Mouse (Mus musculus) embryonic facial prominence, embryonic 13.5 days (tissue): ENCODE data around the gene Tpi1. TPM values are rescaled to one million over a fixed set of nuclear protein-coding genes. Genes with fewer than 3 reads are reported as not detected.
"Not testable (repeated sequence)": the region's sequence is repeated elsewhere in the genome, so short reads cannot be mapped to it uniquely, and the experiment has no call there.

Experiments
- ATAC-seq: fragments of 200-750 bp; cut with Nextera tagmentation; 2 replicates; pipeline ENCODE4 v1.8.0; 2017; ENCODE audit warnings: low read depth; ENCODE audit not compliant: insufficient number of reproducible peaks, insufficient read depth, low FRiP score, low TSS enrichment
- H3K27ac ChIP-seq: fragments of 300-500 bp; sonication (generic); 2 replicates; pipeline ENCODE4 v1.5.1; 2015; ENCODE audit warnings: moderate library complexity, mild to moderate bottlenecking, inconsistent platforms
- H3K27me3 ChIP-seq: fragments of 300-500 bp; sonication (generic); 2 replicates; pipeline ENCODE4 v1.6.1; 2015; ENCODE audit warnings: mild to moderate bottlenecking, inconsistent platforms
- H3K36me3 ChIP-seq: fragments of 300-500 bp; sonication (generic); 2 replicates; pipeline ENCODE4 v1.6.1; 2015; ENCODE audit warnings: mild to moderate bottlenecking, inconsistent platforms
- H3K4me1 ChIP-seq: fragments of 300-500 bp; sonication (generic); 2 replicates; pipeline ENCODE4 v1.6.1; 2015; ENCODE audit warnings: inconsistent platforms
- H3K4me2 ChIP-seq: fragments of 300-500 bp; sonication (generic); 2 replicates; pipeline ENCODE4 v1.6.1; 2015; ENCODE audit warnings: moderate library complexity, mild to moderate bottlenecking, inconsistent platforms
- H3K4me3 ChIP-seq: fragments of 300-500 bp; sonication (generic); 2 replicates; pipeline ENCODE4 v1.5.1; 2015; ENCODE audit warnings: mild to moderate bottlenecking, inconsistent platforms
- H3K9ac ChIP-seq: fragments of 300-500 bp; sonication (generic); 2 replicates; pipeline ENCODE4 v1.6.1; 2015; ENCODE audit warnings: mild to moderate bottlenecking, inconsistent platforms
- H3K9me3 ChIP-seq: fragments of 300-500 bp; sonication (generic); 2 replicates; pipeline ENCODE4 v1.6.1; 2016; ENCODE audit warnings: inconsistent platforms
- WGBS: fragments of 180-500 bp; shearing (Covaris S2); methylation state at CpG from one replicate; pipeline ENCODE4 v1.1.7; 2015; ENCODE audit warnings: mixed read lengths; 5-methylcytosine and 5-hydroxymethylcytosine counted together
- polyA plus RNA-seq: library from polyadenylated mRNA; unstranded; fragments of >200 nt; fragmentation: Nextera tagmentation; extraction: Ambion mirVana; gene quantifications from 2 replicates; pipeline ENCODE4 v1.2.1, GENCODE M21; 2015

Gene Tpi1
- polyA plus RNA-seq, 1 experiment from 2014 or later, result 710 TPM

DNA sequence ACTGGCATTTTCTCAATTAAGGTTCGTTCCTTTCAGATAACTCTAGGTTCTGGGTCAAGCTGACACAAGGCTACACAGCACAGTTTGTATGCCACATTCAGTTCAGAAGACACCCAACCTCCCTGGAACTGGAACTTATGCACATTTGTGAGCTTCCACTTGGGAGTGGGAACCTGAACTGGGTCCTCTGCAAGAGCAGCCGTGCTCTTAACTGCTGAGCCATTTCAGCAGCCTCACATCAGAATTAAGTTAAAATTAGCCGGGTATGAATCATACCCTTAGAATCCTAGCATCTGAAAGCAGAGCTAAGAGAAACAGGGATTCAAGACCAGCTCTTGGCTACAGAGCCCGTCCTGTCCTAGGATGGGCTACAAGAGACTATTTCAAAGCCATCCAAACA lies 6.7 kb downstream of the Tpi1 start:
- no peak overlapping the region for H3K4me3 ChIP-seq
- peaks cover 22% of the 10 kb centered on the region for H3K36me3 ChIP-seq
- WGBS, result 76% methylated on average over 4 of the region's 4 CpGs
- no peak overlapping the region for H3K4me2 ChIP-seq
- no peak overlapping the region for H3K27ac ChIP-seq
- H3K4me1 ChIP-seq, result peaks cover 47% of the 10 kb centered on the region
- H3K27me3 ChIP-seq, result no peaks in the 10 kb centered on the region
- H3K9me3 ChIP-seq, result no peaks in the 10 kb centered on the region
- no peak overlapping the region for H3K9ac ChIP-seq
- ATAC-seq, result no peak

DNA sequence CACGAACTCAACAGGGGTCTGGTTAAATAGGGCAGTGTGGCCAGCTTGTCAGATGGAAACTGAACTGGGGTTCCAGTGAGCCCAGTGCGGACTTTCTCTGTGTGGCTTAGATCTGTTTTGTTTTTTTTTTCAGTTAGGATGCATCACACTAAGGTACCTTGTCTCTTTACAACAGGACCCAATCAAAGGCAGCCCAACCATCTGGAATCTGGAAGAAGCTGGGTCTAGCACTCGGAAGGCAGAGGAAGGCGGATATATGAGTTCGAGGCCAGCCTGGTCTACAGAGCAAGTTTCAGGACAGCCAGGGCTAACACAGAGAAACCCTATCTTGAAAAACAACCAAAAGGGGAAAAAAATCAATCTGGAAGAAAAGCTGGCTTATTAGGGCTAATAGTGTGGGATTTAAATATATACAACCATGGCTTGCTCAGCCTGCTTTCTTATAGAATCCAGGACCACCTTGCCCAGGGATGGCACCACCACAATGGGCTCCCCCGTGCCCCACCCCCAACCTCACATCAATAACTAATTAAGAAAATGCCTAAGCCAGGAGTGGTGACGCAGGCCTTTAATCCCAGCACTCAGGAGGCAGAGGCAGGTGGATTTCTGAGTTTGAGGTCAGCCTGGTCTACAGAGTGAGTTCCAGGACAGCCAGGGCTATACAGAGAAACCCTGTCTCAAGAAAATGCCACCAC lies 7.5 kb downstream of the Tpi1 start:
- H3K27me3 ChIP-seq, result no peaks in the 10 kb centered on the region
- H3K4me1 ChIP-seq, result peaks cover 39% of the 10 kb centered on the region
- peak overlapping the region; percentile 91 for H3K27ac ChIP-seq
- peak overlapping the region; percentile 70; the same call in 1 of the 2 replicates for H3K9ac ChIP-seq
- 69% methylated on average over 7 of the region's 7 CpGs for WGBS
- no peak for ATAC-seq
- H3K4me3 ChIP-seq, result peak overlapping the region; percentile 55
- peaks cover 15% of the 10 kb centered on the region for H3K36me3 ChIP-seq
- peak overlapping the region; percentile 81 for H3K4me2 ChIP-seq
- H3K9me3 ChIP-seq, result no peaks in the 10 kb centered on the region

DNA sequence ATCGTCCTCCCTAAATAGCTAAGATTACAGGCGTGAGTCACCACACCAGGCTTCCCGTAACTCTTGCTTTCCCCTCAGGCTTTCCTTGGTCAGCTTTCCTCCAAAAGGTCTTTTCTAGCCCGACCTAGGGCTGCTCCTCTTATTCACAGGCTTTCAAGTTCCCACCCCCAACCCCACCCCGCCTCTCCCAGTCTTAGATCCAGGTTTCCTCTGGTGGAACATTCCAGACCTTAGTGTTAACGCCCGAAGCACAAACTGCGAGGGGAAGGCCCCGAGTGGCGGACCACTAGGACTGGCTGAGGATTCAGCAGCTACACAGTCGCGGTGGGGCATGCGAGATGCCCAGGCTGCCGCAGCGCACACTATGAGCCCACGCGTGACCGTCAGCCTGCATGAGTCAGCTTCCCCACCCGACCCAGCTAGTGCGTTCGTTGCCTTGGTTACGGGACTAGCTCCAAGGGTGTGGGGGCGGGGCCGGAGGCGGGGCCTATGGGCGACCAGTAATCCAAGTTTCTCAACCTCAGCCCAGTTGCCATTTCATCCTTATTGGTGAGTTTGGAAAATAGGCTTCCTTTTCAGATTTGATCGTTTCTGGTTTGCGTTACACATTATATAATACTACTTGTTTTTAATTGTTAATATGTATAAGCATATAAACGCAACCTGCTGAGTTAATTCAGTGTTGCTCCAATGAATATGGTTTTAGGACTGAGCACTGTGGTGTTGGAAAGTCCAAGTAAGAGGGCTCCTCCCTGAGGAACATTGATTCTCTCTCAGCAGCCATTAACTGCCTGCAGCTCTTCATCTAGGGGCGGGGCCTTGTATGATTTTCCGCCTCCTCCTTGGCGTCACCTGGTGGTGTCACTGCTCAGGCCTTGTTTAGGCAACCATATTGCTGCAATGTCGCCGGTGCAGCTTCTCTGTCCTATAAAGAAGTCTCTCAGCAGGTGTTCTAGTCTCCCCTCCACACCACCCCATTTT lies 8.5 kb downstream of the Tpi1 start:
- Histone ChIP-seq H3K9me3 (no peaks in the 10 kb centered on the region), H3K4me3 (peak overlapping the region; percentile 55), H3K27me3 (no peaks in the 10 kb centered on the region), H3K9ac (peak overlapping the region; percentile 70), H3K4me2 (peak overlapping the region; percentile 81), H3K4me1 (peaks cover 36% of the 10 kb centered on the region), H3K36me3 (peaks cover 6% of the 10 kb centered on the region; the same call in 1 of the 2 replicates), H3K27ac (peak overlapping the region; percentile 91)
- WGBS, result under 1% methylated on average over 34 of the region's 34 CpGs
- ATAC-seq, result peak; percentile 79

DNA sequence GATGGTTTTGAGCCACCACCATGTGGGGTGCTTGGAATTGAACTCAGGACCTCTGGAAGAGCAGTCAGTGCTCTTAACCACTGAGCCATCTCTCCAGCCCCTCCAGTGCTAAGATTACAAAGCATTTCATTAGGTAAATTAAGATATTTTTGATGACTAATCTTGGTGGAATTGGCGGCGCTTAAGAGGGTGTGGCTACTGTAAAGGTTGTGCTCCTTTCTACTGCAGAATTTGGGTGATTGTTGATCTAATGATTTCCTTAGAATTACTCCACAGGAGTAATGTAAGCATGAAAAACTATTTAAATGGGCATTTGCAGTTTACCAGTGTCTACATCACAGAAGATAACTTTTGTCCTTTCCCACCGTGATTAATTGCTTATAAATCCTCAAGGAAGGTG lies 9.8 kb downstream of the Tpi1 start:
- WGBS, result 93% methylated on average over 3 of the region's 3 CpGs
- no peak overlapping the region for H3K4me2 ChIP-seq

DNA sequence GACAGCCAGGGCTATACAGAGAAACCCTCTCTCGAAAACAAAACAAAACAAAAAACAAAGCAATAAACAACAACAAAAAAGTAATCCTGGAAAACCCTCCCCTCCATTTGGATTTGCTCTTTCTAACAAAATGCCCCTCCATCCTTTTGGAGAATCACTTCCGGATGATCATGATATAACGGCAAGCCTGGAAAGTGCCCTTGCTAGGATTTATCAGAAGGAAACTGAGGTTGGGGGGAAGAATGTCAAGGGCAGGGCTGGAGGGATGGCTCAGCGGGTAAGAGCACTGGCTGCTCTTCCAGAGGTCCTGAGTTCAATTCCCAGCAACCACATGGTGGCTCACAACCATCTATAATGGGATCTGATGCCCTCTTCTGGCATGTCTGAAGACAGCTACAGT lies 10.4 kb downstream of the Tpi1 start:
- WGBS, result 94% methylated on average over 4 of the region's 4 CpGs
- peaks cover 21% of the 10 kb centered on the region for H3K4me1 ChIP-seq
- H3K36me3 ChIP-seq, H3K27ac ChIP-seq, H3K9me3 ChIP-seq, H3K4me2 ChIP-seq, H3K4me3 ChIP-seq, H3K9ac ChIP-seq, H3K27me3 ChIP-seq, ATAC-seq: not testable (repeated sequence)

More for the DNA sequence above, 9.8 kb downstream of the Tpi1 start:
- no peak for ATAC-seq
- Histone ChIP-seq H3K9ac (no peak overlapping the region), H3K9me3 (no peaks in the 10 kb centered on the region), H3K36me3 (no peaks in the 10 kb centered on the region), H3K27ac (no peak overlapping the region), H3K4me3 (no peak overlapping the region), H3K27me3 (no peaks in the 10 kb centered on the region), H3K4me1 (peaks cover 25% of the 10 kb centered on the region)

DNA sequence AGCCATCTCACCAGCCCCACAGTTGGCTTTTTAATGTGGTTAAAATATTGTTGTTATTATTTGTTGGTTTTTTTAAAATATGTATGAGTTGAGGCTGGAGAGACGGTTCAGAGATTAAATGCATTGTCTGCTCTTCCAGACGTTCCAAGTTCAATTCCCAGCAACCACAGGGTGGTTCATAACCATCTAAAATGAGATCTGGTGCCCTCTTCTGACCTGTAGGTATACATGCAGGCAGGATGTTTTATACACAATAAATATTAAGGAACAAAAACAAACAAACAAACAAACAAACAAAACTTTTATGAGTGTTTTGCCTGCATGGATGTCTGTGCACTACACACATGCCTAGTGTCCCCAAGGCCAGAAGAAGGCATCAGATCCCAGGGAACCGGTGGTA lies 11.0 kb downstream of the Tpi1 start:
- no peaks in the 10 kb centered on the region for H3K36me3 ChIP-seq
- no peaks in the 10 kb centered on the region for H3K27me3 ChIP-seq
- no peak overlapping the region for H3K4me2 ChIP-seq

DNA sequence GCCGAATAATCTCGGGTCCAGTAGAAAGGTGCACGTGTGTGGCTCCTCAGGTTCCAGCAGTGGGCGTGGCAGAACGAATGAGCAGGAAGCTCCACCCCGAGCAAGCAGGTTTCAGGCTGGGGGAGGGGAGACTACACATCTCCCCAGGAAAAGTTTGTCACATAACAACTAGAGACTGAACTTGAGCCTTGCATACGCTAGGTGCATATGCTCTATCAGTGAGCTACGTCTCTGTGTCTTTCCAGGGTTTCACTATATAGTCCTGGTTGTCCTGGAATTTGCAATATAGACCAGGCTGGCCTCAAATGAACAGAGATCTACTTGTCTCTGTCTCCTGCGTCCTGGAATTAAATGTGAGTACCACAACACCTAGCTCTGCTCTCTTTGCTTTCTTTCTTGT lies 11.7 kb downstream of the Tpi1 start:
- H3K4me1 ChIP-seq, result peaks cover 17% of the 10 kb centered on the region
- H3K27me3 ChIP-seq, ATAC-seq, H3K9me3 ChIP-seq, H3K9ac ChIP-seq, H3K36me3 ChIP-seq: not testable (repeated sequence)
- peak overlapping the region; percentile 51; the same call in 1 of the 2 replicates for H3K27ac ChIP-seq
- peak overlapping the region; percentile 20 for H3K4me3 ChIP-seq
- 5% methylated on average over 6 of the region's 9 CpGs for WGBS
- H3K4me2 ChIP-seq, result peak overlapping the region; percentile 47

More for the DNA sequence above, 11.0 kb downstream of the Tpi1 start:
- Histone ChIP-seq H3K9me3 (no peaks in the 10 kb centered on the region), H3K4me1 (peaks cover 19% of the 10 kb centered on the region), H3K27ac (no peak overlapping the region), H3K9ac (no peak overlapping the region), H3K4me3 (no peak overlapping the region)
- no peak for ATAC-seq
- 77% methylated on average over 3 of the region's 3 CpGs for WGBS

DNA sequence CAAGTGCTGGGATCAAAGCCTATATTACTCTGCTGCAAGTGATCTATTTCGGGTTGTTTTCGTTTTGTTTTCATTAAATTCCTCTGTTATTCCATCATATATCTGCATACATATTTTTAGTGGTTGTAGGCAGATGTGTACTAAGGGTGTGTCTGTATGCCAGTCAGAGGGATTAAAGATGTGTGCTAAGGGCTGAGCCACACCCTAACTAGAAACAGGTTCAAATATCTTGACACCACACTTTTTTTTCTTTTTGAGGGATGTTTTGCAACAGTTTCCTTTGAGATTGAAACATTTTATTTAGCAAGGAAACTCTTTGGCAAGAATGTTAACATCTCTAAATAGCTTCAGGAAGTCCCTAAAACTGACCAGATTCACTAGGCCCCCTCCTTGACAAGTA lies 17.9 kb downstream of the Tpi1 start:
- no peak overlapping the region for H3K9ac ChIP-seq
- H3K4me2 ChIP-seq, result no peak overlapping the region
- no peak overlapping the region for H3K27ac ChIP-seq
- H3K4me1 ChIP-seq, result no peaks in the 10 kb centered on the region
- H3K36me3 ChIP-seq, result no peaks in the 10 kb centered on the region
- H3K9me3 ChIP-seq, result no peaks in the 10 kb centered on the region
- 66% methylated on average over 2 of the region's 2 CpGs for WGBS
- no peaks in the 10 kb centered on the region for H3K27me3 ChIP-seq
- no peak for ATAC-seq
- no peak overlapping the region for H3K4me3 ChIP-seq

DNA sequence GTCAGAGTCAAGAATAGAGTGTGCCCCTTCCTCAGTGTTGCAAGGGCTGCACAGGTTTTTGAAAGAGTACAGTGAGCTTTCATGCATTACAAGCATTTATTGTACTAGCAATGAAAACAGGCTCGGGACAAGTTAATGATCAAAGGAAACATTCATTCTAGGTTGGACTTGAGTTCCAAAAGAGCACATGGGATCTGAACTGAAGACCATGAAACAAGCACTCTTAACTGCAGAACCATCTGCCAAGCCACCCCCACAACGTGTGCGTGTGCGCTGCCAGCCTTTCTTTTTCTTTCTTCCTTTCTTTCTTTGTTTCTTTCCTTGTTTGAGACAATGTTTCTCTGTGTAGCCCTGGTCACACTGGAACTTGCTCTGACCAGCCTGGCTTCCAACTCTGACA lies 18.3 kb downstream of the Tpi1 start:
- WGBS, result 72% methylated on average over 4 of the region's 4 CpGs
- no peak for ATAC-seq

DNA sequence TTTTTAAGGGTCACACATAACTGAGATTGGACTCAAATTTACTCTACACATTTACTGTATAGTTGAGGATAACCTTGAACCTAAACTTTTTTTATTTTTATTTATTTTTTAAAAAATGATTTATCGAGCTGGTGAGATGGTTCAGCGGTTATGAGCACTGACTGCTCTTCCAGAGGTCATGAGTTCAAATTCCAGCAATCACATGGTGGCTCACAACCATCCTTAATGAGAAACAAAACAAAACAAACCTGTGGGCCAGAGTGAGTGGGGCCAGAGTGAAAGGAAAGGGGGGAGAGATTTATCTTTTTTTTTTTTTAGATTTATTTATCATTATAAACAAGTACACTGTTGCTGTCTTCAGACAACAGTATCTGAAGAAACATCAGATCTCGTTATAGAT lies 22.2 kb downstream of the Tpi1 start:
- ATAC-seq, result no peak
- no peaks in the 10 kb centered on the region for H3K9me3 ChIP-seq

More for the DNA sequence above, 18.3 kb downstream of the Tpi1 start:
- Histone ChIP-seq H3K9ac (no peak overlapping the region), H3K9me3 (no peaks in the 10 kb centered on the region), H3K27me3 (no peaks in the 10 kb centered on the region), H3K36me3 (no peaks in the 10 kb centered on the region), H3K4me2 (no peak overlapping the region), H3K4me3 (no peak overlapping the region), H3K27ac (no peak overlapping the region), H3K4me1 (no peaks in the 10 kb centered on the region)

DNA sequence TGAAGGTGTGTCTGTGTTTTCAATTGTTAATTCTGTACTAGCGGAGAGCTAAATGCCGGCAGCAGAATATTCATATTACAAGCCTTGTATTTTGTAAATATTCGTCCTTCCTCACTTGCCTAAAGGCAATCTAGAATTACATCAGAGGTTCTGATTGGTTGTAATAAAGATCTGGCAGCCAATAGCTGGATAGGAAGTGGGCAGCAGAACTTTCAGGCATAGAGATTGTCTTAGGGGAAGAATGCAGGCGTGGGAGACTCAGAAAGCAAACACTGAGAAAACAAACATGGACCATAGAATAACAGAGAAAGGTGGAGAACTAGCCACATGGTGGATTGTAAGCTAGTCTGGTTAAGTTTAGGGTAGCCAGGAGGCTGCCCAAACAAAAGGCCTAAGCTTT lies 24.0 kb downstream of the Tpi1 start:
- H3K4me3 ChIP-seq, result no peak overlapping the region
- no peaks in the 10 kb centered on the region for H3K36me3 ChIP-seq
- no peak for ATAC-seq
- peak overlapping the region; percentile 55; the same call in 1 of the 2 replicates for H3K27ac ChIP-seq
- no peaks in the 10 kb centered on the region for H3K9me3 ChIP-seq
- peaks cover 8% of the 10 kb centered on the region; the same call in 1 of the 2 replicates for H3K4me1 ChIP-seq
- no peaks in the 10 kb centered on the region for H3K27me3 ChIP-seq
- no peak overlapping the region for H3K9ac ChIP-seq
- WGBS, result 26% methylated on average over 4 of the region's 4 CpGs
- no peak overlapping the region for H3K4me2 ChIP-seq

More for the DNA sequence above, 22.2 kb downstream of the Tpi1 start:
- Histone ChIP-seq H3K4me2 (no peak overlapping the region), H3K27me3 (no peaks in the 10 kb centered on the region), H3K4me3 (no peak overlapping the region), H3K4me1 (peaks cover 8% of the 10 kb centered on the region; the same call in 1 of the 2 replicates), H3K36me3 (no peaks in the 10 kb centered on the region), H3K9ac (no peak overlapping the region), H3K27ac (no peak overlapping the region)
- WGBS, result 87% methylated on average over 3 of the region's 3 CpGs
